Mouse (Mus musculus) mesoderm, embryonic 11.5 days (tissue): ENCODE data around the gene Gja3.
A peak's percentile ranks its signal among the peaks of the same experiment; 100 is the strongest.

ENCODE experiments used
- DNase-seq: peaks from one replicate; pipeline ENCODE4 v3.0.0-alpha.2; 2012; ENCODE audit warnings: low read depth, low spot score

The Gja3 gene

DNA sequence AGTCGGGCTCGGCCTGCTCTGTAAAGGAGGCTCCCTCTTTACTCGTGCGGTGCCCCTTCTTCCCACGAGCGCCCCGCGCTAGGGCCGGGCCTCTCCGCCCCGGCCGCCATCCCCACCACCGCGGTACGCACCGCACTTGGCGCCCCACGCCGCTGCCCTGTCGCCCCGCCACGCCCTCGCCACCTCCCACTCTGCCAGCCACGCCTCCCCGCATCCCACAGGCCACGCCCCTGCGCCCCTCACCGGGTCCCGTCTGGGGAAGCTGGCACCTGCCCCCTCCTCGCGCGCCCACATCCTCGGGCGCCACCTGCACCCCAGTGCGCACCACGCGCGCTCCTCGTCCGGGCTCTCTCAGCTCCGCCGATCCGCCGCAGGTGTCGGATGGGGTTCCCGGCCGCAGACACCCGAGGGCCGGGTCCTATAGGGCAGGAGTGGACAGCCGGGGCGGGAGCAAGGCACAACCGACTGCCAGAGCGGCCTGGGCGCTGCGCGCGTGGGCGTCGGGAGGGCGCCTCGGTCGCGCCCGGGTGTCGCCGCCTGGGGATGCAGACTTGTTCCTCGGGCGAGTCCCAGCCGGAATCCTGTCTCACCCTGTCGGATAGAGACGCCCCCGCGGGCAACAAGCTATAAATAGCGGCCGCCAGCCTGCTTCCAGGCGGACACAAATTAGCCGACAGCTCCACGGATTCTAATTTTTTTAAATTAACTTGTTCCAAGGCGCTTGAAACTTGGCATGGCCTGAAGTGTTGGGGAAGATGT is at the start of gene Gja3:
Gene Gja3 (minus strand): TSS at position 538 of the 759 bp plus-strand sequence.
- peak; percentile 28 for DNase-seq

GRCm38 (mm10) chr14:57107091-57107490 is 49.2 kb upstream of the Gja3 start:
- DNase-seq, result no peak

DNA sequence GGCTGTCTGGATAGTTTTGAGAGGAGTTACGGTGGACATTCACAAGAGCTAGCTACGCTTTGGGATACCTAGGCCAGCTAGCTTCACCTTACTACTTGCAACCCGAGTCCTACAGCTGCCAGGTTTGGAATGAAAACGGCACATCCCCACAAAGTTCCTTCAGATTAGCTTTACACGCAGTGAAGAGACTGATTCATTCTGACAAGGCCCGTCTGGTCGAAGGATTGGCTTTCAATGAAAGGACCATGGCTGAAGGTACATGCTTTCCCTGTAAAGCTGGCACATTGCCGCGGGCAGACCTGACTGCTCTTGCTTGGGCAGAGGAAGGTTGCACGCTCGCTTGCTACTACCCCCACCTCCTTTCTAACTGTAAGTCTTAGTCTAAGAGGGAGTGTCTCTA is 47.8 kb upstream of the Gja3 start:
- DNase-seq, result no peak

DNA sequence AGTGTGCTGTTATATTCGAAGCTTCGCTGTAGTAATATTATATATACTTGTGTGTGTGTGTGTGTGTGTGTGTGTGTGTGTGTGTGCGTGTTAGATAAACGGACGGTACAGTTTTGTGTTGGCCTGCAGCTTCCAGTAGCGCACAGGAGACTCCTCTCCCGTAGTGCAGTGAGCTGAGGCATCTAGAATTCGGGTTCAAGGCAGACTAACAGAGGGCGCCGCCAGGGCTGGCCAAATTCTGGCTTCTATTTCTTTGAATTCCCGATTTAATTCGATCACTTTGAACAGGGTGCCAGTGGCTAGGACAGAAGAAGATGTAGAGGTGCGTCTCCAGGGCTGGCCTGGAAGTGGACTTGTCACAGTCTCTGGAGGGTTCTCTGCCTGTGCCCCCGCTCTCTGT is 47.2 kb upstream of the Gja3 start:
- no peak for DNase-seq

GRCm38 (mm10) chr14:57104106-57105023 is 46.5 kb upstream of the Gja3 start, which contains the start of gene Gjb2:
Gjb2 (minus strand) TSS chr14:57104702.
- peak; percentile 50 for DNase-seq

DNA sequence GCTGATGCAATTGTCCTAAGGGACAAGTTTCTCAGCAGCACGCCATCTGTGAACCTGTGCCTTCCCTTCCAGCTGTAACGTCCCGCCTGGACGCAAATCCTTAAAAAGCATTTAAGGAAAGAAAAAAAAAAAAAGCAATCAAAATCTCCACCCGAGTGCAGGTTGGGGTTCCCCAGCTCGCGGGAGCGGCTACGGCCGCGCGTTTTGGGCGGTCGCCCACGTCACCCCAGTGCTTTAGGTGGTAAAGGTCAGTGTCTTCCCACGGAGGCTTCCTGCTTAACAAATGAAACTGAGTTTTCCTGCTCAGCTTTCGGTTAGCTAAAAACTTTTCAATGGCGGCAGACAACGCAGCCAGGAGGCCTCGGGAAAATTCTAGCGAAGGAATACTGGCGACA is 45.8 kb upstream of the Gja3 start:
- DNase-seq, result no peak

DNA sequence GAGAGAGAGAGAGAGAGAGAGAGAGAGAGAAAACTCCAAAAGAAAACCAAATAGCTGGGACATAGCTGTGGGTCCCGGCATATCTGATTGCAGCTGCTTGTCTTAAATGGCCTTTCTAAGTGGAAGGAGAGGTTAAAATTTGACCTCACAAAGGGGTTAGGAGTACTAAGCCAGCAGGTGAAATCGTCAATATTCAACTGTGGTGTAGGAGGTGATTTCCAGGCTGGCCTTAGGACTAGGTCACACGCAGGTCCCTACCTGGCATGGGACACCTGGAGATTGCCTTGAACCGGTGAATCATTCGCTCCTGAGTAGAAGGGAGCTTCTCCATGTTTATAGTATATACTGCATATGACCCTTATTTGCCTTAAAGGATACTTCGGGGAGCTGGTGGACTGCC is 45.2 kb upstream of the Gja3 start:
- no peak for DNase-seq

DNA sequence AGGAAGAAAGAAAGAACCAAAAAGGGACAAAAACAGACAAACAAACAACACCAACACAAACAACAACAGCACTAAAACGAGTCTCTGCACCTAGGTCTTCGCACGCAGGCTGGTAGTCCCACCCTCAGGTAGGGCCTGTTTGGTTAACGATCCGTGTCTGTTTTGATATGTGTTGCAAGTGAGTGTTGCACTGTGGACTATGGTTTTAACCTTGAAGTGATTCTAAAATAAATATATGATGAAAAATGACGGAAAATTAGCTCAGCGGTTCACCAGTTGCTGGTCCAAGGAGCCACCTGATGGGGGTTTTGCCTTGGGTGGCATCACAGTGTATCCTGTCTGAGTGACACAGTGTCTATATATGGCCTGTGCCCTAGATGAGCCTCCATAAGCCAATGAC is 43.7 kb upstream of the Gja3 start:
- no peak for DNase-seq

DNA sequence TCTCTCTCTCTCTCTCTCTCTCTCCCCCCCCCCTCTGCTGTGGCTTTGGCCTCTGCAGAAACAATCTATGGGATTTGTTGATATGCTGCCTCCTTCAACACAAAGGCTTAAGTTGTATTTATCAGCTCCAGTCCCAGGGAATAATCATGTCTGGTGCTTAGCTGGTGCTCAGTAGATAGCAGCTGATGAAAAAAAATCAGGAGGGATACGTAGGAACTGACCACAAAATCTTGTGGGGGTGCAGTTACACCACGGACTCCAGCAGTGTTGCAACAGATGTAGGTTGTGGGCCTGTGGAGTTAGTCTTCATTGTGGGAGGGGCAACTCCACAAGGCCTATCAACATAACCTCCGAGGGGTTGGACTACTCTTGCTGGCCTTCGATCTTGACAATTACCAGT is 38.0 kb upstream of the Gja3 start:
- DNase-seq, result no peak

DNA sequence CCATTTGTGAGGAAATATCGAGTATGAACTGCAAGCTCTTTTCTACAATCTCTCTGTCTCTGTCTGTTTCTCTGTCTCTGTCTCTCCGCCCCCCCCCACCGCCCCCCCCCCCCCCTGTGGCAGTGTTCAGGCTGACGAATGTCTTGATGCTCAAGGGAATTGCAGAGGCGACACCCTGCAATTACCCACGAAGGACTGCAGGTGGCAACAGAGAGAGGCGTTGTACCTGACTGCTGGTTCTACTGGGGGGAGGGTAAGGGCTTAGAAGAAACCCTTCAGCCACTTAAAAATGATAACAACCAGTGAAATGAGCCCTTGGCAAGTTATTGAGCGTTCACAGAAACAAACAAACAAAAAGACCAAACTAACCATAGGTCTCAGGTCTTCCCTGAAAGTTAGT is 35.1 kb upstream of the Gja3 start:
- DNase-seq, result peak; percentile 57

DNA sequence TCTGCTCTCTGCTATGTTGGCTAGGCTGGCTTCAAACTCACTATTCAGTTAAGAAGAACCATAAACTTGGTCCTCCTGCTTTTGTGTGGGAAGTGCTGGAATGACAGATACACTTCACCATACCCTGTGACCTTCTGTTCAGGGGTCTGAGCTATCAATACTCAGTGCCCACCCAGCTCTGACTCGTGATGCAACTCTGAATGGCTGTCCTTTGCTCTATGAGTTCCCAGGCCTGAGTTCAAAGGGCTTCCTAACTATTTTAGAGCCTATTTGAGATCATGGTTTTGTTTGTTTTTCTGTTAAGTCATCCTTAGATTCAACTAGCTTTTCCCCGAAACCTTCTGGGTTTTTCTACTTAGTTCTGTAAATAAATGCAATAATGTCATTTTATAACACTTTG is 32.1 kb upstream of the Gja3 start:
- no peak for DNase-seq

GRCm38 (mm10) chr14:57089107-57089506 is 31.2 kb upstream of the Gja3 start:
- no peak for DNase-seq

DNA sequence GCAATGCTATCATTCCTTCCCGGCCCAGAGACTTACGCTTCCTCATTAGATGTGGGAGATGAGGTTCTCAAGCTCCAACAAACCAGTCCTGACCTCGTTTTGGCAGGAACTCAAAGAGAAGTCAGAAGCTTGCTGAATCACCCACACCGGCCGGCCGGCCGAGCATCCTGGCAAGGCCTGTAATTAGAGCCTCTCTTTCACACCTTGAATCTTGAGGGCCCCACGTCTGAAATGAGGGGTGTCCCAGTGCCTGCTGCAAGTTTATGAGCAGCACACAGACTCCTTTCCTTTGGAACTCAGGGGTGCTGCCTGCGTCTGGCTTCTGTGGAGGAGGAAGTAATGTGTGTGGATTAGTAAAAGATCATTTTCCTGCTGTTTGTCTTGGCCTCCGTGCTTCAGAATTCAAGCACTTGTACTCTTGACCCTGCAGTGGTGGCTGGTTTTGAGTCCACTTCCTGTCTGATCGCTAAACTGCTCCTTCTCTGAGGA is 26.3 kb upstream of the Gja3 start:
- DNase-seq, result no peak

- DNase-seq, result no peak
Measured at GRCm38 (mm10) chr14:57082863-57083262, 25.0 kb upstream of the Gja3 start.

DNA sequence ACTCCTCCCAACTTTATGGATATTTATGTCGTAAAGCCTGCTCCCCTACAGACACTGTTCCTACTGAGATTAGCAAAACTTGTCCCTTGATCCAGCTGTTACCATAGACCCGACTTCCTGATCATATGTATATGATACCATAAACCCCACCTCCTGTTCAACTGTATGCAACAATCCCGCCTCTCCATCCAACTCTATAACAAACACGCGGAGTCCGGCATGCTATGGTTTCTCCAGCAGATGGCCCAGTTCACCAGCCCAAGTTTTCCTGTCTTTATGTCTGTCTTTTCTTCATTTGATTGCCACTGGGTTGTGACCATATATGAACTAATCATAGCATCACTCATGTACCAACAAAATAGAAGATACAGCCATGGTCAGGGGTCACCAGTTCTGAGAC is 17.6 kb upstream of the Gja3 start:
- no peak for DNase-seq

- DNase-seq, result peak; percentile 66
Measured at GRCm38 (mm10) chr14:57069906-57070305, 12.0 kb upstream of the Gja3 start.

- no peak for DNase-seq
Measured at GRCm38 (mm10) chr14:57066053-57066452, 8.2 kb upstream of the Gja3 start.

- DNase-seq, result peak; percentile 84
Measured at GRCm38 (mm10) chr14:57060052-57060451, 2.2 kb upstream of the Gja3 start.

DNA sequence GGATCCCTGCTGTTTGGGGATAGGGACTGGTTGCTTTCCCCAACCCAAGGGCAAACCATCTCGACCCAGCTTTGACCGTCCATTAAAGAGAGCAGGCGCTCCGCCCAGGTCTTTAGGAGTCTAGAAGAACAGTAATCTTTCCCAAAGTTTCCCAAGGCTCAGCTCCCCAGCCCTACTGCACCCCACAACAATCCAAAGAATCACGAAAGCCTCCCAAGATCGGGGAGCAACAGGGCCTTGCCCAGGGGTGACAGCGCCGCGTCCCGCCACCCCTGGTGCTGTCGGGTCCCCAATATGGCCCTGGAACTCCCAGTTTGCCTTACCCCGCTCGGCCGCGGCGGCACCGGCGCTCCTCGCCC is 717 bp downstream of the Gja3 start:
- DNase-seq, result no peak

DNA sequence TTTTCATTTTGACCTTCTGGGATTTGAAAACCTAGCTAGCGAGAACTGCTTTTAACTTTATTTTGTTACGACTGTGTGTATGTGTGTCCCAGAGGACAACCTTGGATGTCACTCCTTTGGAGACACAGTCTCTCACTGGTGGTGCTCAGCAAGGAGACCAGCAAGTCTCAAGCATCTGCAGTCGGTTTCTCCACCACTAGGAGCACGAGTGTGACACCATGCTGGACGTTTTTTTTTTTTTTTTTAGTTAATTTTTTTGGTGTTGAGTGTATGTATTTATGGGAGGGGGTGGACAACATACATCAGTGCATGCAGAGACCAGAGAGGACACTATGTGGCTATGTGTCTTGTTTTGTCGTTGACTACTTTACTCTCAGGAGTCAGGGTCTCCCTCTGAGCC is 5.2 kb downstream of the Gja3 start:
- no peak for DNase-seq

DNA sequence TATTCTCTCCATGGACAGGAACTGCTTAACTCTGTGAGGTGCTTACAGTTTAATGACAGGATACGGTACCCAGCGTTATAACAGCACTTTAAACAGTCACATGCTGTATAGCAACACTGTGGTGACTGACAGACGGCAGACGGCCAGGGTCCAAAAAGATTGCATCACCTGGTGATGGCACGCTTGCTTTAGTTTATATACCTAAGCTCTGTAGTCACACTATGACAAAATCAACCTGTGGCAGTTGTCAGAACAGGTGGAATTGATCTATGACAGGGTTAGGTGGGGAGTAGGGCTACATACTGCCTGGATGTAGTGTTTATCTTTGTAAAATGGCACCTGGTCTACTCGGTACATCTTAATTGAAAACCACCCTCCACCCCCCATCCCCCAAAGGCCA is 14.0 kb downstream of the Gja3 start:
- DNase-seq, result no peak

- no peak for DNase-seq
Measured at GRCm38 (mm10) chr14:57041439-57041838, 16.5 kb downstream of the Gja3 start.
